Mouse (Mus musculus) gastrocnemius, adult 18-20 months (tissue): Measurements from ENCODE around the gene Scgb3a1. TPM values are rescaled to one million over a fixed set of nuclear protein-coding genes. Genes with fewer than 3 reads are reported as not detected.

Experiments
- total RNA-seq, 2 experiments: library from RNA; stranded (reverse); gene quantifications; 2 replicates each; pipeline ENCODE4 v1.2.3; 2021

Gene Scgb3a1
- total RNA-seq, 2 experiments from 2014 or later = not detected

Other genes with a start within 250 kb of the Scgb3a1 start
- gene Olfr1389, start 240.5 kb upstream of the Scgb3a1 start, total RNA-seq = not detected
- gene Olfr1388, start 227.0 kb upstream of the Scgb3a1 start, total RNA-seq = under 1 TPM in 1 of 2 experiments, not detected in 1; 0.07 TPM
- gene Olfr1387, start 208.3 kb upstream of the Scgb3a1 start, total RNA-seq = not detected
- gene Olfr1386, start 198.6 kb upstream of the Scgb3a1 start, total RNA-seq = not detected
- gene Olfr1385, start 174.5 kb upstream of the Scgb3a1 start, total RNA-seq = not detected
- not detected for gene Olfr1384, start 156.9 kb upstream of the Scgb3a1 start, total RNA-seq
- under 1 TPM in 1 of 2 experiments, not detected in 1; 0.30 TPM for gene Olfr1383, start 144.0 kb upstream of the Scgb3a1 start, total RNA-seq
- gene Olfr1382, start 135.4 kb upstream of the Scgb3a1 start, total RNA-seq = not detected
- gene Olfr1381, start 120.2 kb upstream of the Scgb3a1 start, total RNA-seq = not detected
- gene Olfr1380, start 106.7 kb upstream of the Scgb3a1 start, total RNA-seq = not detected
- gene Flt4, start 54.3 kb upstream of the Scgb3a1 start, total RNA-seq = 1 to 10 TPM; 2.3 to 3.9 TPM
- 10 to 100 TPM; 10.4 to 10.7 TPM for gene Cnot6, start 49.1 kb downstream of the Scgb3a1 start, total RNA-seq
- gene Gfpt2, start 130.6 kb downstream of the Scgb3a1 start, total RNA-seq = 10 to 100 TPM in 1 of 2 experiments, 1 to 10 TPM in 1; 4.6 to 11.7 TPM
- gene Mapk9, start 183.1 kb downstream of the Scgb3a1 start, total RNA-seq = 10 to 100 TPM; 51.3 to 52.6 TPM
- gene Rasgef1c, start 238.2 kb downstream of the Scgb3a1 start, total RNA-seq = under 1 TPM; 0.14 to 0.33 TPM